Mouse (Mus musculus) gastrocnemius, adult 8-10 months (tissue): ENCODE data around the gene Tdrd7. TPM values are rescaled to one million over a fixed set of nuclear protein-coding genes. Genes with fewer than 3 reads are reported as not detected.

ENCODE experiments used
- DNase-seq, 2 experiments: peaks; one replicate each; pipeline ENCODE4 v3.0.0; 2022; ENCODE audit warnings: low spot score in 2 of 2
- total RNA-seq, 4 experiments: library from RNA; stranded (reverse); gene quantifications; 2 replicates each; pipeline ENCODE4 v1.2.4; 2022

Gene Tdrd7
- total RNA-seq, result 10 to 100 TPM in 2 of 4 experiments, 1 to 10 TPM in 2; 8.7 to 12.7 (median 9.5) TPM

DNA sequence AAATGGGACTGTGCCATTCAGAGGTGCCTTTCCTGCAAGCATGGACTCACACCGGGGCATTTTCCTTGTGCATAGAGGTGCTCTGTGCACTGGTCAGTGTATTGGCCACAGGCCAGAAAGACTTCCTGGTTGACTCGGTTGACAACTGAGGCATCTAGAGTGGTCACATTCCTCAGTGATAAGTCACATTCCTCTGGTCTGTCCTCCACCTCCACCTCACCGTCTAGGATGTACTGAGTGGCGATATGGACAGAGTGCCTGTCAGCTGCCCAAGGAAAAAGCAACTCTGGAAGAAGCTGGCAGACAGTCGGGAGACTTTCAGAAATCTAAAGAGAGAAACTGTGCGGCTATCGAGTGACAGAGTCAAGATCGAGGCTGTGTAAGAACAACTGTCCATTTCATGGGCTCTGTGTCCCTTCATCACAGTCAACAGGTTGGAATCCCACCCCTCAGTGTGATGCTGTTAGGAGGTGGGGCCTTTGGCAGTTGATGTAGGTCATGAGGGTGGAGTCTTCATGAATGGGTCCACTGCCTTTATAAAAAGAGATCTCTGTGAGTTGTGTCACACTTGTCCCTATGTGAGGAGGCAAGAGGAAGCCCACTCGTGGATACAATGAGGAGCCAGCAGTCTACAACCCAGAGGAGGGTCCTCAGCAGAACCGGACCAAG, at the start of gene Tdrd7:
Gene Tdrd7, plus strand, starts transcription at position 564 of the 669 bp plus-strand sequence.
- DNase-seq, result no peak

DNA sequence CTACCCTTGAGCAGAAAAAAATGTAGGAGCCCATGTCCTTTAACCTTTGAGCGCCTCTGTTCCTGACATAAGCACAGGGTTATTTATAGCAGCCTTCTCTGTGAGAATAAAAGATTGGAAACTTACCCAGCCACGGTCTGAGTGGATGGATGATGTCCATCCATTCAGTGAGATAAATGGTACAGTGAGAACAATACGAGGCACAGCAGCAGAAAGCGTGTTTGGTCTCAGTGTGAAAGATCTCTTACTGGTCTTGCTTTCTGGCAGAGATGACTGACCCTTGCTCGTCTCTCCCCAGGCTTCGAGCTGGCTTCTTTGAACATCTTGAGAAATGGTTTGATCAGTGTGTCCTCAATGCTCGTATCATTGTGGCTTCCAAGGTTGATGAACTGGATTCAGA, 48.0 kb upstream of the Tdrd7 start:
- no peak for DNase-seq

DNA sequence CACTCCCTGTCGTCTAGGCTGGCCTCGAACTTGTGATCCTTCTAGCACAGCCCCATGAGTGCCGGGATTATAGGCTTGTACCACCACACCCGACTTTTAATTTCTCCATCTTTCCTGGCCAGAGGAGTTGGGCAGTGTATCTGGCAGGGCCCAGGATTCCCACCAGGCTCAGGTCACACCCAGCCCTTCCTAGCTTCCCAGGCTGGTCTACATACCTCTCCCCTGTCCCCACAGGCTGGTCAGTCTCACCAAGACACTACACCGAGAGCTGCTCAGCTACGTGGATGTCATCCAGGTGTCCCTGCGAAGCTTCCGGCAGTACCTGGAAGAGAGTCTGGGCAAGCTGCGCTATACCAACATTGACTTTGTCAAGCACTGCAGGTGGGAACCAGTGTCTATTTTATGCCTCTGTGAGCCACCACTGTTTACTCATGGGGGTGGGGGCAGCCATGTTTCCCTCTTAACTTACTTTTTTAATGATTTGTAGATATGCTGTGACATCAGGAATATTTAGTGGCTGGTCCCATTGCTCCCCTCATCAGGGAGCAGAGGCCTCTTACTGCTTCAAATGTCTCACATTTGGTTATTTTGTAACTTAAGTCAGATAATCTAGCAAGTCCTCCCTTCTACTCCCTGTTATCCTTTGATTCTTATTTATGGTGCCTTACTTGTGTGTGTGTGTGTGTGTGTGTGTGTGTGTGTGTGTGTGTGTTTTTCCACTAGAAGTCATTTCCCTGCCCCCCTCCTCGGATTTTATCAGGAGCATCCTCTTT, 43.3 kb upstream of the Tdrd7 start:
- no peak for DNase-seq

DNA sequence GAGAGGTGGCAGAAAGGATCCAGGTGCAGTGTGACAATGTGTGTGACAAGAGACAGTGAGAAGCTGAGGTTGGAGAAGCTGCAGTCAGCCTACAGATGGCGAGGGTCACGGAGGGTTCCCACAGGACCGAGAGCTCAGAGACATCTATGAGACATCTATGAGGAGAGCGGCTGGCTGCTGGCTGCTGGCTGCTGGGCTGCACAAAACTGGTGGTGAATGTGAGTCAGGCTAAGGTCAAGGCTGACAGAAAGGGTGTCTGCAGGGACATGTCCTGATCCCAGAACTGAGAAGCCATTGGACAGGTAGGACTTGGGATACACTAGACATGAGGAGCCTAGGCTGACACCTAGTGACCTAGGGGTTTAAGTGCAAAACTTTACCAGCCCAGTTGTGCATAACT, 41.1 kb upstream of the Tdrd7 start:
- no peak for DNase-seq

DNA sequence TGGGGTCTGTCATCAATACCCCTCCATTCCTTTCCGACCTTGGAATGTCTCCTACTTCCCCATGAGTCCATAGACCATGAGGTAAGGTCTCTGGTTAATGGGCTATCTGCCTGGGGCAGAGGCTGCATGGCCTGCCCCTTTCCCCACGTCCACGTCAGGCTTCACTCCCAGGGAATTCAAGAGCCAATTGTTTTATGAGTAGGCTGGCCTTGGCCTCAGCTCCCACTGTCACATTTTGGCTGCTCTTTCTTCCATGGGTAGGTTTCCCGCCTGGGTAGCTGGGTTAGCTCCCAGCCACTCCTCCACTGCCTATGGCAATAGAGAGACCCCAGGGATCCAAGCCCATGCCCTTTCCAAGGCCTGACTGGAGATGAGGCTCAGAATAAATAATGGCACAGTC, 36.6 kb upstream of the Tdrd7 start:
- DNase-seq, result no peak

DNA sequence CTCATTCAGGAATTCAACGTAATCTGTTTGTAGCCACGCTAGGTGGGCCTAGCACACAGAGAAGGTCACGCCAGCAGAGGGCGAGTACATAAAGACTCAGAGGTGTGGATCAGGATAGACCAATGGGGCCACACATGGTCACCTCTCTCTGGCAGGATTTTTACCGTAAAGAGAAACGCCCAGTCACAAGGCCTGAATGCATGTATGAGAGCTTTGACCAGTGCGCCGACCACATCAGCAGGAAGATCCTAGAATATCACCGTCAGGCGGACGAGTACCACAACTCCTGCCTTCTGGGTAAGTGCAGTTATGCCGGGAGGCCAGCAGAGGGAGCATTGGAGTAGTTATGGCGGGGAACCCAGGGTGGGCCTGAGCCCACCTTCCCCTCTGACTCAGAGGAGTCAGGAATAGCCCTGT, 23.5 kb upstream of the Tdrd7 start:
- no peak for DNase-seq

DNA sequence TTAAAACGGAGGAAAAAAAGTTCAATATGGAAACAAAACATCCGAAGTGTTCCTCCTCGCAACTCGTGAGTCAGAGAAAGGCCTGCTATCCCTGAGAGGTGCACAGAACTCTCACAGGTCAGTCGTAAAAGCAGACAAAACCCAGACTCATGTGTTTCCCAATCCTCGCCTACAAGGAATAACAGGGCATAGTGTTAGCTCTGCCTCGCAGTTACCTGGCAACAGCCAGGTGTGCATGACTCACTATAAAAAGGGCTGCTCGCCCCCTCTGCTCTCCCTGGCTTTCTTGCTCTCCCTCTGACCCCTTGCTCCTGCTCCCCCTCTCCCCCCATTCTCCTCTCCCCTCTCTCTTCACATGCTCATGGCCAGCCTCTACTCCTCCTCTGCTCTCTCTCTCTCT, 17.4 kb upstream of the Tdrd7 start:
- no peak for DNase-seq

DNA sequence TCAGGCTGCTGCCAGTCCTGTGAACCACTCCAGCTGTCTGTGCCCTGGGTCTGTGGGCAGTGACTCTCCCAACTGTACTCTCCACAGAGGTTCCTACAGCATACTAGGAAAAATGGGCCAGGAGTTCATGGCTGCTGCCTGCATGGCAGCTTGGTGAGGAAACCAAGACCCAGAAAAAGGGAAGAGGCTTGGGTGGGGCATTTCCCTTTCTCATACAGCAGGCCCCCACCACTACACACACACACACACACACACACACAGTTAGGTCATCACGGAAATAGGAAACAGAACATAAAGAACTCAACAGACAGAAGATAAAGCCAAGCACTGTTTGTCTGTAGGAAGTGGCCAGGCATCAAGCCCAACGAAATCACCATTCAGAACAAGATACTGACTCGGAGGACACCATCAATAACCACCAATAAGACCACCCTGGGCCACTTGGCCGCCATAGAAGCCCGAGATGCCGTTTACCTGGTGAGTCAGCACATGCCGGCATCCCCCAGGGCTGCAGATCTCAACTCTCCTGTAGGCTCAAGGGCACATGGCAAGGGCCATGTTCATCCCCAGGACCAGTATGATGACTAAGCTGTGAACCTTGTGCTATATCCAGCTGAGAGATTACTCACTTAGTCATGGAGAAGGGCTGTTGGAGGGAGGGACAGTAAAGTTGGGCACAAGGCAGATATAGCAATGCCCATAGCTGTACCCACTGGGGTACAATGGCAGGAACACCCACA, 15.9 kb upstream of the Tdrd7 start:
- DNase-seq, result no peak

DNA sequence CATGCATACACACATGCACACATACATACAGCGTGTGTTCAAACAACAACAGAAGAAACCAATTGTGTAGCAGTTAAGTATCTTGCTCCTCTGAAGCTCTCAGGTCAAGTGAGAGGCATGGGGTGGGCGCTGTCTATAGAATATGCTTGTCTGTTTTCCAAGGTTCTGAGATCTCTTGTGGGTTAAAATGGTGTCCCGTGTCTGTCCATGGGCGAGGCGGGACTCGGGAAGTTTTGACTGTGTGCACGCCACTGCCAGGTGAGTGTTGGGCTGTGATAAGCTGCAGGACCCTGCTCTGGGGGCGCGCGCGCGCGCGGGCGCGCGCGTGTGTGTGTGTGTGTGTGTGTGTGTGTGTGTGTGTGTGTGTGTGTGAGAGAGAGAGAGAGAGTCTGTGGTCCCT, 13.3 kb upstream of the Tdrd7 start:
- DNase-seq, result no peak

DNA sequence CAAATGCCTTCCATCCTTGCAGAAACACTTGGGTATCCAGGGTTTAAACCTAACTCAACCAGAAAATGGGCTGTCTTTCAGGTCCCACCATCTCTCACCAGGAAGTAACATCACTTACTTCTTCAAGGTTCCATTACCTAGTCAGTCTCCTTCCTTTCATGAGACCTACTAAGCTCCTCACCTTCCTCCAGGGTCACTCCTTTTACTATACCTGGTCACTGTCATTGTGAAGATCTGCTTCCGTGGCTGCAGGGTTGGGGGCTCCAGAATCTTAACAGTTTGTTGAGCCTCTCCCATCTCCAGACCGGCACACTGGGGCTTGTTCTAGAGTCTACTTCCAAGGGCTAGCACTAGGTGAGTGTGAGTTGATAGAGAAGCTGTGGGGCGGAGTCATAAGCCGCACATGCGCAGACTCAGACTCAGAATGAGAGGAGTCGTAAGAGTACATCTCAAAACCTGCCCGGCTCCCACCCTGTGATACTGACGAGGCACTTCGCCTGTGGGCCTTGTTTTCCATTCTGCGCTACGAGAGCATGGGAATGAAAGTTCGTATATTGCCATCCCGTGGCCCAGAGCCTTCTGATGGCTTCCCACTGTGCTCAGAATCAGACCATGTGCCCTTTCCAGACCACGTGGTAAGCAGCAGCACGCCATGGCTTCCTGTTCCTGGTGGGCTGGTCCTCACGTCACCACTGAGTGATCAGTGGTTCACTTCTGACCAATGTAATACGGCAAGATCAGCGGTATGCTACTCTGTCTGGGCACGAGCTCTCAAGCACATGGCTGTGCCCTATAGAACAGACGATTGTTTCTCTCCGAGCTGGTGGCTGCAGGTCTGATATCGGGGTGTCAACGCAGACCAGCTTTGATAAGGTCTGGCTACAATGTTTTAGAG, 11.9 kb upstream of the Tdrd7 start:
- DNase-seq, result no peak

DNA sequence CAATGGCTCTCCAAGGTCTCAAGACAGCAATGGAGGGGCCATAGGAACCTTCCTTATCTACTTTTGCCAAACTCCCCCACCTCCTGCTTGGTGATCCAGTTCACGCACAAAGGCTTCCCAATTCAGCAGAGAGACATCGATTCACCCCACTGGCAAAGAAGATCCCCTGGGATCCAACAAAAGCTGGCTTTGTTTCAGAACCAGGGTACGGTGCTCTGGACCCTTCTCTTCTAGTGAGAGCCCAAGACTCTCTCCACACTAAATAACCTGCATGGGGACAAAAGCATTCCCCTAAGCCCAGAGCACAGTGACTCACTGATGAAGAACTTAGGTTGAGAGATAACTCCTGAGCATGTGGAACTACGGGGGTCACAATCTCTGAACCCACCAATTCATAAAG, 9.9 kb upstream of the Tdrd7 start:
- no peak for DNase-seq

DNA sequence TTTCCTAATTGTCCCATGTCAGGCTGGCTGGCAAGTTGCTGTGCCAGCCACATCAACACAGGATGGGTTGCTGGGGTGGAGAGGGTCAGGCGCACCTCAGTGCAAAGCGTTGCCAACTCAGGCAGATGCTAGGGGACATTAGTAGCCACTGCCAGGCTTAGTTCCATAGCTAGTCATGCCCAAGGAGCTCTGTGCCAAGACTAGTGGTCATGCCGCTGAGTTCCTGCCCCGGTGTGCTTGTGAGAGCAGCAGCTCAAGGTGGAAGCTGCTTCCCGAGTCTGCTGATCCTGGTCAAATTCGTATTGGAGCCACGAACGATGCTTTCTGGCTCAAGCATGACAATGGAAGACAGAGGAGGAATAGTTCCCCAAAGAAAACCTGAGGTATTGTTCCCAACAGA, 9.0 kb upstream of the Tdrd7 start:
- DNase-seq, result no peak

DNA sequence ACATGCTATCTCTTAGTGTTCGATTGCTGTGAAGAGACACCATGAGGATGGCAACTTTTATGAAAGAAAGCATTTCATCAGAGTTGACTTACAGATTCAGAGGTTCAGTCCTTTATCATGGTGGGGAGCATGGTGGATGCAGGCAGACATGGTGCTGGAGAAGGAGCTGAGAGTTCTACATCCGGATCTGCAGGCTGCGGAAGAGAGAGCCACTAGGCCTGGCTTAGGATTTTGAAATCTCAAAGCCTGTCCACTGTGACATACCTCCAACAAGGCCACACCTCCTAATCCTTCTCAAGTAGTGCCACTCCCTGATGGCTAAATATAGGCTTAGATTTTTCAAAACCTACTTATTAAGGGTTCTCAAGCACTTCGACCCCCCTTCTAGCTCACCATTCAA, 8.4 kb upstream of the Tdrd7 start:
- no peak for DNase-seq

DNA sequence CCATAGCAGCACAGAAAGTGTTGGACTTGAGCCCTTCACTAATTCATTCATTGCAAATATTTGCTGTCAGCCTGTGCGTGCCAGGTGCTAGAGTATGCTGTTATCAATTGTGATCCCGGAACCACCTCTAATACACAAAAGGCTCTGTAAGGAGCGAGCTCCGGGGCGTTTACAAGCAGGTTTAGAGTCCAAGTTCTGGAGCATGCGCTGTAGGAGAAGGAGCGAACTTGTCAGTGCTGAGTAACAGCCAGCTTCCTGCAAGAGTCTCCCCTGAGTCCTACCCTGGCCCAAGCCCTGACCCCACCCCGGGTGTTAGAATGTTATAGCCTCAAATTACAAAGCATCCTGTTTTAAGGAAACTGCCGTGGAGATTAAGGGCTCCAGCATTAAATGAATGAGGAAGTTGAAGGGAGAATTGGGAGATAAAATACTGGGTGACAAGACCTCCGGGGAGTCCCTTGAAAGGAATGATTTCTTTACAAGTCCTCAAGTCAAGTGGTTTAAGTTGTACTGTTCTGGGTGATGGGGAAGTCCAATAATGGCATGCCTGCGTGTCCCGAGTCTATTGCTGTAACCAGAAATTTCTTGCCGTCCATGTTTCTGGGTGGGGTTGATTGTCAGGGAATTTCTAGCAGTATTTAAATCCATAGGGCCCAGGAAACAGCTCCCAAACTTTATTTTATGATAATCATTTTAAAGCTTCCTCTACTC, 758 bp downstream of the Tdrd7 start:
- DNase-seq, result peak in 1 of 2 experiments; percentile 28

DNA sequence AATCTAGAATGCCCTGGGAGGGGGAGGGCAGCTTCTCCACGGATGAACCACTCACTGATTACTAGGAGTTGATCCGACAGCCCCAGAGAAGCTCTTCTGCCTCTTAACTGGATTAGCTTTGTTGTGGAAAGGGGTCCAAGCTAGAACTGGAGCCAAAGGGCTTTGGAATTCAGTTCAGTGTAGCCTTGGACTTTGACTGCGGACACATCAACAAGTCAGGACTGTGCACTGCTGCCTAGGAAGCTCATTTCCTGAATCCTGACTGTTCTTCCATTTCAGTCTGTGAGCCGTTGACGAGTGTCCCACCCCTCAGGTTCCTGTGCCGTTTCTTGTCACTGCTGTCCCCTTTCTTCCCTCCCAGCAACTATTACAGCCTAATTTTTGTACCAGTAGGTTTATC, 1.6 kb downstream of the Tdrd7 start:
- DNase-seq, result no peak

DNA sequence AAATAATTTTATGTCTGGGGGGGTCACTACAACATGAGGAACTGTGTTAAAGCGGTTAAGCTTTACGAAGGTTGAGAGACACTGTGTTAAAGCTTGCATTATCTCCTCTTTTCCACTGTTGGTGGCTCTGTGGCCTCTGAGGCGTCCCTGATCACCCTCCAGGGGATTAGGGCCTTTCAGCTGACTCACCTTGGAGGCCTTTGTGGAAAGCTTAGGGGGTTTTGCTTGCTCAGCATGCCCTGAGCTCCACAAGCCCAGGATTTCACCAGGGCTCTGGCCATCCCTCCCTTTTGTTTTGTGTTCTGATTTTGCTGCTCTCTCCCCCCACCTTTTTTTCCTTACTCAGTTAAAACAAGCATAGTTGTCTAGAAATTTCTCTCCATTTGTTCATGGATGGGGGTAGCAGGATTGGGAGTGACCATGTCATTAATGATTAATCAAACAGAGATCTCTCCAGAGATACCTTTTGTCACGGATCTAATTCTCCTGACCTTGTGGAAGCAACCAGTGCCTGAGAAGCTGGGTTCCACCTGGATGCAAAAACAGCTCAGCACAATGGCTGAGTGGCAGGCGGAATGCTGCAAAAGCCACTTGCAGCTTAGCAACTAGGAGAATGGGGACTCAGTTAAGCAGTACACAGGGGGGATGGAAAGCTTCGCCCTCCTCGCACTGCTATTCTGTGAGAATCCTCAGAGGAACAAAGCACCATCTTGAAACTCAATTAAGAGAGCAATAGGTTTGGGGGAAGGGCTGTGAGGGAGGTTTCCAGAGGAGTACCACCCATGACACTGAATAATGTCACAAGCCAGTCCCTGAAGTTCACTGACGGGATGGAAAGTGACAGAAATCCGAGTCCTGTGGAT, 2.6 kb downstream of the Tdrd7 start:
- DNase-seq, result no peak

DNA sequence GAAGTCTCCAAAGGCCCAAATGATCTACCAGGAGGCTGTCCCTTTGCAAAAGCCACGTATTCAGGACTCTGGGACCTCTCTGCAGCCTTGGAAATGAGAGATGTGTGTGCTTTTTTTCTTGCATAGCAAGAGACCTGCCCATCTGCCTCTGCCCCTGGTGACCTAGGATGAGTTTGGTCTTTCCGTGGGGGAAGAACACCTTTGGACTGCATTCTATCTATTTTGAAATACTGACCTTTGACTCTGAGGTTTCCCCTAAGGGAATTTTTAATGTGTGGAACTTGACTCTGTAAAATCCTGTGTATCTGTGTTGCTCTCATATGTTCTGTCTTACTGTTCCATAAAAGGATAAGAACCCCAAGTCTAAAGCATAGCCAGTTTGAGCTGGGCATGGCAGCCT, 3.9 kb downstream of the Tdrd7 start:
- DNase-seq, result no peak

DNA sequence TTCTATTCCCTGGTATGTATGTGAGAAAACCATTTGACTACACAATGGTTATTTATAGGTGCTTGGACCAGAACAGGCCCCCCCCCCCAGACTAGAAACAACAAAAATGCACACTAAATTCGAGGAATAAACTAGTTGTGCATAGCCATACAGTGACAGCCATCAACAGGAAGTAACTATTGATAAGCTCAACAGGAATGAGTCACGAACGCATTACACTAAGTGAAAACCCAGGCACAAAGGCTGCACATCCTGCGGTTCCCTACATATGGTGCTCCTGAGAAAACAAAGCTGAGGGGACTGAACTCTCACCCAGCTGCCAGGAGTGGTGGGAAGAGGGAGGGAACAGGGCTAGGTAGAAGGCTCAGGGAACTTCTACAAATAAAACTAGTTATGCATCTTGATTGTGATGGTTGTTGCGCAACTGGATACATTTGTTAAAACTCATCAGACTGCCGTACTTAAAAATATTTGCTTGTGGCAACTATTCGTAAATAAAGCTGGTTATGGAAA, 5.0 kb downstream of the Tdrd7 start:
- DNase-seq, result no peak

DNA sequence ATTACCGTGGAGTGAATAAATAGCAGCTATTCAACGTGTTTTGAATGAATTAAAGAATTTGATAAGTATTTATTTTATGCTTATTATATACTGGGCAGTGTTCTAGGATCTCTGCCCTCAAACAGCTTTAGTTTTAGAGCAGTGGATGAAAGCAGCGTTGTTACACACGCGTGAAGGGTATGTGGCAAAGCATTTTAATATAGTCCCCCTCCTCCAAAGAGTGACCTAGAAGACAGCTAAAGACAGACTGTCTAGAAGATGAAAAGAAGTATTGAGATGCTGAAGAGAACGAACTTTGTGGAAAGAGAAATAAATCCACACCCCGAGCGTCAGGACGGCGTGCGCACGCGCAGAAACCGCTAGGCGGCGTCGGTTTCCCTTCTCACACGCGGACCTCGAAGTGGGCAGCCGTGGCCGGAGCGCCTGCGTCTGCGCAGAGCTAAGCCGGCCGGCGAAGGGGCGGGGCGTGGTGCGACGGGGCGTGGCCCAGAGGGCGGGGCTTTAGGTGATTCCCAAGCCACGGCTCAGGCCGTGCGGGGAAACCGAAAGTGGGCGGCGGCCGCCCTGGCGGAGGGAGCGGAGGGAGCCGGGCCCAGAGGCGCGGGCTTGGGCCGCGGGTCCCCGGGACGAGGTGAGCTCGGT, 6.8 kb downstream of the Tdrd7 start:
- DNase-seq, result peak; percentile 98
